Mouse (Mus musculus): ENCODE data around the gene Unc79.
A peak's percentile ranks its signal among the peaks of the same experiment; 100 is the strongest.

Gene Unc79

GRCm38 (mm10) chr12:103205561-103205960 lies 256.9 kb downstream of the Unc79 start:
- peak; percentile 54 for DNase-seq (ENCODE audit: low spot score)

GRCm38 (mm10) chr12:103209581-103209980 lies 260.9 kb downstream of the Unc79 start:
- DNase-seq (ENCODE audit: low spot score), result no peak

GRCm38 (mm10) chr12:103211078-103211477 lies 262.4 kb downstream of the Unc79 start:
- DNase-seq (ENCODE audit: low spot score), result peak; percentile 63

- DNase-seq (ENCODE audit: low spot score), result no peak
These were observed 264.9 kb downstream of the Unc79 start for GRCm38 (mm10) chr12:103213591-103213990.

GRCm38 (mm10) chr12:103214270-103214669 lies 265.6 kb downstream of the Unc79 start:
- DNase-seq (ENCODE audit: low spot score), result peak; percentile 22

GRCm38 (mm10) chr12:103214797-103215196 lies 266.1 kb downstream of the Unc79 start:
- DNase-seq (ENCODE audit: low spot score), result no peak

GRCm38 (mm10) chr12:103215877-103216610 lies 267.4 kb downstream of the Unc79 start:
- no peak for DNase-seq (ENCODE audit: low spot score)

GRCm38 (mm10) chr12:103223671-103224070 lies 275.0 kb downstream of the Unc79 start:
- DNase-seq (ENCODE audit: low spot score), result no peak

- DNase-seq (ENCODE audit: low spot score), result no peak
These were observed 277.5 kb downstream of the Unc79 start for GRCm38 (mm10) chr12:103226121-103226520.

- no peak for DNase-seq (ENCODE audit: low spot score)
These were observed 280.4 kb downstream of the Unc79 start for GRCm38 (mm10) chr12:103229058-103229457.
